Mouse (Mus musculus): ENCODE measurements around the gene Tff1. TPM values are rescaled to one million over a fixed set of nuclear protein-coding genes. Genes with fewer than 3 reads are reported as not detected.

Gene Tff1
- polyA plus RNA-seq, 1 experiment = not detected

DNA sequence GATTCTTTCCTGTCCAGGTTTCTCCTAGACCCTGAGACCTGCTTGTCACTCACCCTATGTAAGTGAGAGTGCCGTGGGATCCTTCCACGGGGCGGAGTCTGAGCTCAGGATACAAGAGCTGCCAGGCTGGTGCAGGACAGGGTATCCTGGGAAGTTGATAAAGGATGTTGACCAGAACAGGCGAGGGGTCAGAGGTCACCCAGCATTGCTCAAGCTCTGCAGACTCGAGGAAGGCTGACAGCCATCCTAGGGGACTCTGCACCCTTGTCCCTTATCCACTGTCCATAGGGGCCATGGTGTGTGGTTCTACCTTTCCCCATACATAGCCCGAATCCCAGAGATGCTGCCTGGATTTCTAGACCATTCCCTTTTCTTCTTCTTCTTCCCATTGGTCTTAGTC, 49.0 kb downstream of the Tff1 start:
- H3K4me1 ChIP-seq (ENCODE audit: control insufficient read depth, insufficient read depth, insufficient read length) = no peaks in the 10 kb centered on the region
- TF ChIP-seq CTCF (IDR thresholded peaks at IDR 0.05; ENCODE audit: extremely low read depth, insufficient read depth, insufficient read length, insufficient replicate concordance) (no peak), POLR2A (IDR thresholded peaks at IDR 0.05; ENCODE audit: low read depth, low read length) (no peak)
- 86% methylated on average over 6 of the region's 6 CpGs for WGBS
- no peak for DNase-seq (ENCODE audit: low read depth in 1 of 2, low spot score in 2 of 2)
- no peaks in the 10 kb centered on the region for H3K27me3 ChIP-seq (ENCODE audit: control insufficient read depth, insufficient read depth, low read length)
- H3K4me3 ChIP-seq (ENCODE audit: extremely low read depth, insufficient read depth, insufficient read length) = no peak overlapping the region
- peaks cover 59% of the 10 kb centered on the region for H3K36me3 ChIP-seq (ENCODE audit: control insufficient read depth, insufficient read depth, low read length)
- H3K27ac ChIP-seq (ENCODE audit: insufficient read depth, low read length) = no peak overlapping the region

DNA sequence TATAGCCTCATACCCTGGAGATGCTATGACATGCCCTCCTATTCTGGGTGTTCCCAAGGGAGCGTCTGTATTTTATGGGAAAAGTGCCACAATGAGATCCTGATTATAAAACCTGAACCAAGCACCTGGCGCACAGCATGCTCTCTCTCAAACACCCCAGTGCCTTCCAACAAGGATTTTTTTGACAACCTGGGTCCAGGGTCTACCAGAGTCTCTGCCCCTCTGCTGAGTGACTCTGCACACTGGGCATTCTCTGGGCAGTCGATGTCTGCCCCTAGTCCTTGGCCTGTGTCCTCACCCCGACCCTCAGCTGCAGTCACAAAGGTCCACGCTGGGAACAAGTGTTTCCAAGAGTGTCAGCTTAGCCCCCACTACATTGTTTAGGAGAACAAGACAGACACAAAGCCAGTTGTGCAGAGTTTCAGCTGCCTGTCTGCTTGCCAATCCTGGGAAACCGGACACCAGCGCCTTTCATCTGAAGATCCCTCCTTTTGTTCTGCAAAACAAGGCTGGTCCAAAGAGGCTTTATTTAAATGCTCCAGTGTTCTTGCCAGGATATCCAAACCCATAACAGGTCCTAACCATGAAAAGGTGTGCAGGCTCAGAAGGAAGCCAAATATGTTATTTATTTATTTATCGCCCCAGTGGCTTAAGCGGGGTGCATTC, 51.8 kb downstream of the Tff1 start:
- H3K4me3 ChIP-seq (ENCODE audit: extremely low read depth, insufficient read depth, insufficient read length) = no peak overlapping the region
- peaks cover 80% of the 10 kb centered on the region for H3K36me3 ChIP-seq (ENCODE audit: control insufficient read depth, insufficient read depth, low read length)
- no peaks in the 10 kb centered on the region for H3K27me3 ChIP-seq (ENCODE audit: control insufficient read depth, insufficient read depth, low read length)
- TF ChIP-seq CTCF (IDR thresholded peaks at IDR 0.05; ENCODE audit: extremely low read depth, insufficient read depth, insufficient read length, insufficient replicate concordance) (no peak), POLR2A (IDR thresholded peaks at IDR 0.05; ENCODE audit: low read depth, low read length) (no peak)
- 93% methylated on average over 9 of the region's 9 CpGs for WGBS
- H3K4me1 ChIP-seq (ENCODE audit: control insufficient read depth, insufficient read depth, insufficient read length) = no peaks in the 10 kb centered on the region; the same call in 1 of the 2 replicates
- DNase-seq (ENCODE audit: low read depth in 1 of 2, low spot score in 2 of 2) = no peak
- H3K27ac ChIP-seq (ENCODE audit: insufficient read depth, low read length) = no peak overlapping the region

Other genes starting within 250 kb of the Tff1 start
- gene Umodl1, start 210.6 kb downstream of the Tff1 start, polyA plus RNA-seq (2012; rRNA removed) = not detected in 2 replicates
- gene Abcg1, start 107.6 kb downstream of the Tff1 start, polyA plus RNA-seq (2012; rRNA removed) = 29.0 and 33.1 TPM in 2 replicates
- not detected in 2 replicates for gene Tff3, start 35.6 kb downstream of the Tff1 start, polyA plus RNA-seq (2012; rRNA removed)
- 214 and 330 TPM in 2 replicates for gene Tff2, start 21.0 kb downstream of the Tff1 start, polyA plus RNA-seq (2012; rRNA removed)
- gene Tmprss3, start 33.7 kb upstream of the Tff1 start, polyA plus RNA-seq (2012; rRNA removed) = 0.11 and 0.19 TPM in 2 replicates
- gene Ubash3a, start 42.6 kb upstream of the Tff1 start, polyA plus RNA-seq (2012; rRNA removed) = 12.5 and 15.0 TPM in 2 replicates
- gene Rsph1, start 112.1 kb upstream of the Tff1 start, polyA plus RNA-seq (2012; rRNA removed) = 0.08 and 0.13 TPM in 2 replicates
- 26.2 and 33.4 TPM in 2 replicates for gene Slc37a1, start 121.5 kb upstream of the Tff1 start, polyA plus RNA-seq (2012; rRNA removed)
- gene Pde9a, start 220.9 kb upstream of the Tff1 start, polyA plus RNA-seq (2012; rRNA removed) = 0.77 and 1.3 TPM in 2 replicates